Mouse (Mus musculus) CD4-positive, CD25-positive, alpha-beta regulatory T cell, adult 2 months (primary cell): Measurements from ENCODE around the gene Hcn3.

Source experiments
- DNase-seq: peaks from one replicate; pipeline ENCODE4 v3.0.0-alpha.2; 2012; ENCODE audit warnings: low read depth, low spot score

Hcn3 gene

GRCm38 (mm10) chr3:89147101-89147978 lies 12.7 kb downstream of the Hcn3 start:
- no peak for DNase-seq

DNA sequence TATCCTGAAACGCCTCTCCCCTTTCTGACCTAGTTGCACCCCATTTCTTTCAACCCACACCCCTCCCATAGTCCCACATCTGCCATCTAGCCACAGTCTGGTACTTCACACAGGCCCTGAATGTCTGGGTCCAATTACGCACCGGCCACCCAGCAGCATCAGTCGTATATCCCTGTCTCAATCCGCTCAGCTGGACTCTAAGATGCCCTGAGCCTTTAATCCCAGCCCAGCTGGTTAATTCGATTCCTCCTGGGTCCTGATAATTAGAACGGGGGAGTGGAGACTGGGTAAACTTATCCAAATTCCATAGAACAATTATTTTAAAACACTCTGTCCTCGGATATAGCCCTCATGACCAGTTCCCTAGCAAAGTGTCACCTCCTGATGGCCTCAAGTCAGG lies 14.4 kb downstream of the Hcn3 start:
- DNase-seq: no peak

DNA sequence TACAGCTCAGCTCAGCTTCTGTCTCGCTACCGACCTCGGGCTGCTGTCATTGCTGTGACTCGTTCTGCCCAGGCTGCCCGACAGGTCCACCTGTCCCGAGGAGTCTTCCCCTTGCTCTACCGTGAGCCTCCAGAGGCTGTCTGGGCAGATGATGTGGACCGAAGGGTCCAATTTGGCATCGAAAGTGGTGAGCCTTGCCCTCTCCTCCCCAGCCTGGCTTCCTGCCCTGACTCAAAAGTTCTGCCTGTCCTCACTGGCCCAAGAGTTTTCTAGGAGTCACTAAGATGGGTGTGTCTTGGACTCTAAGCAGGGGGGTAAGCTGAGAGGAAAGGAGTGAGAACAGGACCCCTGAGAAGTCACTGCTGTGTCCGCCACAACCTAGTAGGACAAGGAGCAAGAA lies 15.2 kb downstream of the Hcn3 start:
- no peak for DNase-seq

- peak; percentile 22 for DNase-seq
Measured at GRCm38 (mm10) chr3:89136365-89136764, 23.6 kb downstream of the Hcn3 start.

GRCm38 (mm10) chr3:89135958-89136357 lies 24.0 kb downstream of the Hcn3 start, which contains the start of gene Pklr:
TSS of gene Pklr (plus strand) at chr3:89136142.
- DNase-seq: no peak

- no peak for DNase-seq
Measured at GRCm38 (mm10) chr3:89133752-89134151, 26.2 kb downstream of the Hcn3 start.

DNA sequence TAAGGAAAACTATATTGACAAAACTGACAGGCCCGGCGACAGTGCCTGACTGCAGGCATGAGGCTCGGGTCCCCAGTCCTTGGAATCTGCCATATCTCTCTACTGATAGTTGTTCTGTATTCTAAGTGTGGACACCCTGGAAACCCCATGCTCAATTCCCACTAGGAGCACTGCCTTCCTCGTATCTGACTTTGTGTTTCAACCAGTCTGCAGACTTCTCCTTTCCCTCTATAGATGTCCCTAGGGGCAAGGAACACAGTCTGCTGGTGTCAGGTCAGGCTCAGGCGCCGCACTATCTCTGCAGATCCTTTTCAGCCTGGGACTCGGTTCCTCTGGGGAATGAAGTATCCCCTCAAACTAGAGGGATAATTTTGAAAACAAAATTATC lies 26.9 kb downstream of the Hcn3 start:
- no peak for DNase-seq

DNA sequence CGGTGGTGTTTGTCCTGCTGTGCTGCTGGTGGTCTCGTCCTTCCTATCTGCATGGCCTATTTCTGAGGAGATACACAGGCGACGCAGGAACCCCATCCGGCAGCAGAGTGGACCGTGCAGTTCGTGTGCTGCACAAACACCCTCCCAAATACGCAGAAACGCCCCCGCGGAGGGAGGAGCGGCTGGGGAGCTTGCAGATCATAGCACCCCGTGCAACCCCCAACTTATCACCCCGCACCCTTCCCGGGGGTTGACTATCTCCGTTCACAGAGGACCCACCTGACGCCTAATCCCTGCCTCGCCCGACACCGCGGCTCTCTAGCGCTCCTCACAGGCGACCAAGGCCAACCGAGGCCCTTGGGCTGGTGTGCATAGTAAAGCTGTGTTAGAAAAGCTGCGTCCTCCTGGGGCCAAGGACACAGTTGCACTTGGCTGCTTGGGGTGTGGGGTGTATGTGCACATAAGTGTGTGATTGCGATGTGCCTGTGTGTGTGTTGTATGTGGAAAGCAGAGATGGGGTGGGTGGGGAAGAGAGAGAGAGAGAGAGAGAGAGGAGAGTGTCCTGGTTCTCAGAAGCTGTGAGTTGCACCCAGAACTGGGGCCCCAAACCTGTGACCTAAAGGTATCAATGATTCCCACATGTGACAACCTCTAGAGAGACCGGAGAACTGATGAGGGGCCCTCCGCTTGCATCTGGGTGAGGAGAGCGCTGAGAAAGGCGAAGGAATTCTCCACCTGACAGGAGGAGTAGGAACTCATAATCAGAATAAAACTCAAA lies 27.5 kb downstream of the Hcn3 start:
- peak; percentile 57 for DNase-seq

GRCm38 (mm10) chr3:89131816-89132215 lies 28.2 kb downstream of the Hcn3 start:
- DNase-seq: no peak

- DNase-seq: no peak
Measured at GRCm38 (mm10) chr3:89129908-89130307, 30.1 kb downstream of the Hcn3 start.

DNA sequence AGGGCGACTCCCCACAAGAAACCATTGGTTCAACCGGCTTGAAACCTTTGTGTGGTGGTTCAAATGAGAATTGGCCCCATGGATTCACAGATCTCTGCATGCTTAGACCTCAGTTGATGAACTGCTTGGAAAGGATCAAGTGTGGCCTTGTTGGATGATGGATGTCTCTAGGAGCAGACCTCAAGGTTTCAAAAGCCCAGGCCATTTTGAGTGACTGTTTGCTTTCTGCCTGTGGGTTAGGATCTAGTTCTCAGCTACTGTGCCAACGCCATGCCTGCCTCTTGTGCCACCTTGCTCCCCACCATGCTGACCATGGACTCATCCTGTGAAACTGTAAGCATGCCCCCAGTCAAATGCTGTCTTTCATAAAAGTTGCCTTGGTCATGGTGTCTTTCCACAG lies 34.0 kb downstream of the Hcn3 start:
- DNase-seq: no peak

GRCm38 (mm10) chr3:89124241-89124640 lies 35.8 kb downstream of the Hcn3 start:
- DNase-seq: no peak

DNA sequence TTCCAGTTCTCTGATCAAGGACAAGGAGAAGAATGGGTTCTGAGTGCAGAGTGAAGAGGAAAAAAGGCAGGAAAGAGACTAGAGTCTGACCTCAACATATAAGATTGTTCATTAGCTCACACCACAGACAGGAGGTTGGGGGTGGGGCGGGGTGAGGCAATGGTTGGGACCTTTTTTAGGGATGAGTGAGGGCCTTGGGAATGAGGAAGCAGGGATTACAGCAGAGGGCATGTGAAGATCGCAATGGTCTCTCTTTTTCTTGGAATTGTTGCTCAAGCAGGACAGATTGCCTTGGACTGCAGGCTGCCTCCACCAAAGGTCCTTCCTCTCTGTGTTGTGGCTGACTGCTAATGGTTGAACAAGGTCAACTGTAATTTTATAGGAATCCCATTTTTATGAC lies 36.7 kb downstream of the Hcn3 start:
- DNase-seq: no peak

- DNase-seq: peak; percentile 81
Measured at GRCm38 (mm10) chr3:89115522-89115921, 44.5 kb downstream of the Hcn3 start.

DNA sequence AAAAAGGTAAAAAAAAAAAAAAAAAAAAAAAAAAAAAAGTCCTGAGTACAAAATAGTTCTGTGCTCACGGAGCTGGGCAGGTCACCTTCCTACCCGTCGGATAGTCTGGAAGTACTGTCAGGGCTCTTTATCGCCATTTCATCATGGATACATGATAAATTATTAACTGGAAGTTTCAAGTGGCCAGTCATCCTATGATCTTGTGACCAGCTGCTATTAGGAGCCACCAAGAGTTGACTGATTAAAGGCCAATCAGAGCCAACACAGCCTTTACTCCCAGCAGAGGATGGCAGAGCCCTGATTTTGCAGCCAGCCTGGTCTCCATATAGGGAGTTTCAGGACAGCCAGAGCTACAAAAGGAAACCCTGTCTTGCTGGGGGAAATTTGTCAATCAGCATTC lies 46.9 kb downstream of the Hcn3 start:
- DNase-seq: no peak

- no peak for DNase-seq
Measured at GRCm38 (mm10) chr3:89108146-89108545, 51.9 kb downstream of the Hcn3 start.

DNA sequence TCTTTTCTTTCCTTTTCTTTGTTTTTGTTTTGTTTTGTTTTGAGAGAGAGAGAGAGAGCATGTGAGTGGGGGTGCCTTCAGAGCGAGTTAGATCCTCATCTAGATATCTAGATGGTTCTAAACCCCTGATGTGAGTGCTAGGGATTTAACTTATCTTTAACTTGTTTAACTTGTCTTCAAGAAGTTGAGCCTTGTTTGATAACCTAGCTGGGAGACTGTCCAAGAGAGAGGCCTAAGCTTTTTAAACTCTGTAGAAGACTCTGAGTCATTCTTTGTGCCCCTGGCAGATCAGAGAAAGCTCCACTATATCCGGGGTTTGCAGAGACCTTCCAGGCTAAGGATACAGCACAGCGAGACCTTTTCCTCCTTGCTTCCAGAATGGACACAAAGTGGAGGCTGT lies 52.5 kb downstream of the Hcn3 start:
- no peak for DNase-seq

DNA sequence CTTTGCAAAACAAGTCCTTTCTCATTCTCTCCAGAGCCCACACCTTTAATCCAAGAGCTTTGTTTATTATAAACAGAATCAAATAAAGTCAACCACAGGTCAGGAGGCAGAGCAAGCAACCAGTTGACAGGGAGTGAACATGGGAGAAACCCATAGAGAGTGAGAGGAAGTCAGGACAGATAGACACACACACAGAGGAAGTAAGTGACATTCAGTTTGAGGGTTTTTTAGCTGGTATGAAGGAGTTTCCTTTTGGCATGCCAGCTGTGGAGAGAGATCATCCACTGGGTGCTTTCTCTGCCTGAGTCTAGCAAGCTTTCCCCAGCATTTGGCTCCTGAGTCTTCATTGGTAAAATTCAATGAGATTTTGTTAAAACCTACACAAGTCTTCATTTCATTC lies 53.1 kb downstream of the Hcn3 start:
- DNase-seq: no peak

GRCm38 (mm10) chr3:89103291-89103595 lies 56.8 kb downstream of the Hcn3 start:
- no peak for DNase-seq

DNA sequence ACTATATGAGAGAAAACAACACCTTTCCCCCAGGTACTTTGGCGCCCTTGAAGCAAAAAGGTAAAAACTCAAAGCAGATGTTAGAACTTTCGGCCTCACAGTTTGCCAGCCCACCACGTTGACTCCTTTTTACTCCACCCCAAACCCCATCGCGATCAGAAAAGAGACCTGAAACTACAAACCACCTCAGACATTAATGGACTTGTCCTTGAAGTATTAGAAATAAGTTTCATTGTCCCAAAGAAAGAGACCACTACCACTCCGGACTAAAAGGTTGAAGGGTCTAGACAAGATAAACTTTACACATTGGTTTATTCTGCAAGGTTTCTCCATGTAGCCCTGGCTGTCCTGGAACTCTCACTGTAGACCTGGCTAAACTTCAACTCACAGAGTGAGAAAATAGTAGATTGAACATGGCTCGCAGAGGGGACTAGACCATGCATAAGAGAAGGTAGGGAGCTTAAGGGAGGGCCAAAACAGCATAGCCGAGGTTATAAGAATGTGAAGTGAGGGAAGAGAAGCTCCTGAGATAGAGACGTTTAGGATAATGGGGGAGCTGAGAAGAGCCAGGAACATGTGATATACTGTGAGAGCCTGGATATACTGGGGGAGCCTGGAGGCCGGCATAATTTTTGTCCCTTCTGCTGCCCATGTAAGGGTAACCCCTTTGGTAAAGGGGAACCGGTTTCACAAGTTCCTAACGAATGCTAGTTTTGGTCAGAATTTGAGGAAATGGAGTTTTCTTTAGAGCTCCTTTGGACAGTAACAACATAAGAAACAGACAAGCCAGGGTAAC lies 57.3 kb downstream of the Hcn3 start:
- DNase-seq: no peak

DNA sequence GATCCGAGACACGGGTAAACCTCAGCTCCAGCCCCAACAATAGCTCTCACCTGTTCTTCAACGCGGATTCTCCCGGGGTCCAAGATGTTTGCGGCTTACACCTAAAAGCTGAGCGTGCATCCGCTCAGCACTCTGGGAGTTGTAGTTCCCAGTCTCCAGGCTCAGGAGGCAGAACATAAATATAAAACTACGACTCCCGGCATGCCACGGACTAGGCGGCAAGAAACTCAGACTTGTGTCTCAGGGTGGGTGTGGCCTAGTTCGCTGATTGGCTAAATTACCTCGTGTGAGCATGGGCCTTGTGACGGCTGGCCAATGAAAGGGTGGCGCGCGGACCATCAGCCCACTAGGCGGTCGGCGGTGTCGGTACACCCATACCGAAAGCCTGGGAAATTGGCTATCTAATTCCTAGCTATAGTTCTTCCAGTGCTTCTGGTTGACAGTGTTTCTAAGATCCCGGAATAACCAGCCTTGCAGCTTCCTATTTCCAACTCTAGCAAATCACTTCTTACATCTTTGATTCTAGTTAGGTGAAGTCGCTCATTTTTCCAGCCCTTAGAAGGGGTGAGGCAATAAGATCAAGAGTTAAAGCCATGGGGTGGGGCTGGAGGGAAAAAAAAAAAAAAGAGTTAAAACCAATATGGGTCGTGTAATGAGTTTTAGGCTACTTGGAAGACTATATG lies 58.0 kb downstream of the Hcn3 start, which contains the start of gene Fdps:
Fdps (minus strand) TSS at position 148 of the 683 bp plus-strand sequence.
- DNase-seq: peak; percentile 98

DNA sequence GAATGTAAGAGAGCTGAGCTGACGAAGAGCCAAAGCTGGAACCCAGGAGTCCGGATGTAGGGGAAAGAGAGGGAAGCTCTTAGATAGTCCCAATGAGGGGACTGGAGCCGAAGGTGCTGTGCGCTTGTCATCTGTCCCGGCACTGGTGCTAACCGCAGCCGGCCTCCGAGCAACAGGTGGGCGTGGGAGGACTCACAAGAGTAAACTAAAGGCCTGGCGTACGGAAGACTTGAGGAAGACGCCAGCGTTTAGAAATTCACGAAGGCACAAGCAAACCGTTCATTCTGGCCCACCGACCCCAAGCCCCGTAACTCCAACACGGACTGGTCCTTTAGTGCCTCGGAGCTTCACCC lies 58.6 kb downstream of the Hcn3 start:
- DNase-seq: no peak
